10 mouse cellular contexts compared by ENCODE assay signal in genomic region chr7:141477578-141478269, GRCm38 (mm10). TPM values are rescaled to one million over a fixed set of nuclear protein-coding genes. Genes with fewer than 3 reads are reported as not detected.
DNase-seq lines count a peak whose midpoint lies in the region.
"Had no signal": no experiment of that assay in that cellular context is flagged by ENCODE, and none has a peak within 500 bp of the region (broad histone marks: within the 10 kb centered on the region; RNA-seq: fewer than 3 reads in every experiment).

No protein-coding gene starts in this region.

- peak; percentile 44 to 63 for DNase-seq in heart, adult 18-20 months
- no peak for DNase-seq in heart, postnatal 10 days
- peak; percentile 32 for DNase-seq in thymus, postnatal 4 days
- no peak for DNase-seq in thymus, postnatal 0 days (ENCODE audit: low spot score)
- peak; percentile 41 for DNase-seq in liver
- DNase-seq in MN1 (ENCODE audit: low spot score): no peak
- DNase-seq in testis, postnatal 14 days (ENCODE audit: low spot score): no peak
- no peak for DNase-seq in cerebellum, postnatal 25 days
- DNase-seq: cerebellum, adult 11-12 months had no signal

- intact Hi-C loops in heart, postnatal 10 days (cut with DNase I): no loop called here

RNA-seq across cellular contexts. Expression of gene Tspan4, which starts 2.7 kb away (rescaled TPM):
- total RNA-seq in heart, adult 18-20 months (2021): 10 to 100 TPM; 18.9 to 22.9 TPM
- 10 to 100 TPM; 37.3 to 38.9 TPM for total RNA-seq in heart, postnatal 10 days (2021)
- polyA plus RNA-seq in thymus, postnatal 0 days (2015; fragmentation: Nextera tagmentation; extraction: Ambion mirVana): 24.7 and 28.5 TPM in 2 replicates

RNA-seq across cellular contexts. Expression of gene Polr2l, which starts 2.8 kb away (rescaled TPM):
- 10 to 100 TPM; 82.3 to 97.7 TPM for total RNA-seq in heart, adult 18-20 months (2021)
- total RNA-seq in heart, postnatal 10 days (2021): 10 to 100 TPM; 59.8 to 65.5 TPM
- polyA plus RNA-seq in thymus, postnatal 0 days (2015; fragmentation: Nextera tagmentation; extraction: Ambion mirVana): 73.5 and 85.3 TPM in 2 replicates

RNA-seq across cellular contexts. Expression of gene Cd151, which starts 10.5 kb away (rescaled TPM):
- total RNA-seq in heart, adult 18-20 months (2021): 100 to 1,000 TPM; 320 to 330 TPM
- total RNA-seq in heart, postnatal 10 days (2021): 100 to 1,000 TPM; 297 to 312 TPM
- polyA plus RNA-seq in thymus, postnatal 0 days (2015; fragmentation: Nextera tagmentation; extraction: Ambion mirVana): 11.7 and 13.0 TPM in 2 replicates

RNA-seq across cellular contexts. Expression of gene Cracr2b, which starts 16.8 kb away (rescaled TPM):
- 10 to 100 TPM; 22.5 to 23.3 TPM for total RNA-seq in heart, adult 18-20 months (2021)
- total RNA-seq in heart, postnatal 10 days (2021): 10 to 100 TPM; 23.2 to 26.1 TPM
- polyA plus RNA-seq in thymus, postnatal 0 days (2015; fragmentation: Nextera tagmentation; extraction: Ambion mirVana): 6.1 and 8.9 TPM in 2 replicates
- polyA plus RNA-seq: inflammation-experienced regulatory T-cells, adult 6 months had no signal

RNA-seq across cellular contexts. Expression of gene Pnpla2, which starts 22.7 kb away (rescaled TPM):
- 100 to 1,000 TPM; 387 to 566 TPM for total RNA-seq in heart, adult 18-20 months (2021)
- total RNA-seq in heart, postnatal 10 days (2021): 100 to 1,000 TPM; 244 to 353 TPM
- polyA plus RNA-seq in thymus, postnatal 0 days (2015; fragmentation: Nextera tagmentation; extraction: Ambion mirVana): 49.2 and 50.5 TPM in 2 replicates

Comparison
In these comparisons a context has a peak if more than half of its experiments do, and no peak if none do; other contexts are left out.
1. DNase-seq: peak in heart, adult 18-20 months (2 of 2), thymus, postnatal 4 days (single experiment) and liver (single experiment); none in heart, postnatal 10 days (0 of 2), thymus, postnatal 0 days (single experiment), MN1 (single experiment), testis, postnatal 14 days (single experiment) and cerebellum, postnatal 25 days (0 of 2).